Mouse (Mus musculus): ENCODE data around the gene Nccrp1. TPM values are rescaled to one million over a fixed set of nuclear protein-coding genes. Genes with fewer than 3 reads are reported as not detected.

The Nccrp1 gene
- polyA plus RNA-seq, 1 experiment from 2014 or later, result not detected

- no peaks in the 10 kb centered on the region for H3K36me3 ChIP-seq (ENCODE audit: inconsistent target)
- no peak overlapping the region for H3K27ac ChIP-seq
- WGBS (ENCODE audit: missing documents), result 97% methylated on average over 9 of the region's 9 CpGs
- peaks cover 98% of the 10 kb centered on the region; the same call in 1 of the 2 replicates for H3K79me2 ChIP-seq (ENCODE audit: inconsistent target)
- no peak overlapping the region for H3K4me3 ChIP-seq (ENCODE audit: inconsistent target)
These were observed 30.9 kb upstream of the Nccrp1 start for GRCm38 (mm10) chr7:28577826-28578542.

DNA sequence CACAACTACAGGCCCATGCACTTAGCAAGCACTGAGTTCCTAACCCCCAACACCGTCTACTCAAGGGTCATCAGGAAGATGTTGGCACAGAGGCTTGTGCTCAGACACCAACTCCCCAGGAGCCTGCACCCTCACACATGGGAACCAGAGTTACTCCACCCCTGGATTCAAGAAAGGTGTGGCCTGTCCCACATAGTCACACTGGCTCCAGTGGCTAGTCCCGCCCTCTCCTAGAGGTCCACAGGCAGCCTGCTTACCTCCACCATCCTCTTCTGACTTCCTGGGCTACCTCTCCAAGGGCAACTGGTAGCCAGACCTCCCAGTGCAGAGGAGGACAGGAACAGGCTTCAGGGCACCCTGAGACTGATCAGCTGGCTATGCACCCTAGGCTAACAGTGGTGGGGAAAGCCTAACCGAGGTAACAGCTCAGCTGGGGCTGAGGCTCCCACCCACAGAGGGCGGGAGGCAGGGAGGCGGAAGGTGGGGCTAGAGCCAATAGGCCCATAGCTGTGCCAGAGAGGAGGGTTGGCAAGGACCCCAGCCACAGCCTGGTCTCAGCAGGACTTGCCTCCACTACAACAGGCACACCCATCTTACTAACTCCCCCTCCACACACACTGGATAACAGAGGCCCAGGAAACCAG, 29.3 kb upstream of the Nccrp1 start:
- H3K79me2 ChIP-seq (ENCODE audit: inconsistent target), result peaks cover 84% of the 10 kb centered on the region; the same call in 1 of the 2 replicates
- H3K36me3 ChIP-seq (ENCODE audit: inconsistent target), result no peaks in the 10 kb centered on the region
- H3K27ac ChIP-seq, result no peak overlapping the region
- 83% methylated on average over 5 of the region's 5 CpGs for WGBS (ENCODE audit: missing documents)
- H3K4me3 ChIP-seq (ENCODE audit: inconsistent target), result no peak overlapping the region

- no peak overlapping the region for H3K4me3 ChIP-seq (ENCODE audit: inconsistent target)
- H3K79me2 ChIP-seq (ENCODE audit: inconsistent target), result peaks cover 76% of the 10 kb centered on the region; the same call in 1 of the 2 replicates
- no peak overlapping the region for H3K27ac ChIP-seq
- 93% methylated on average over 11 of the region's 11 CpGs for WGBS (ENCODE audit: missing documents)
- H3K36me3 ChIP-seq (ENCODE audit: inconsistent target), result no peaks in the 10 kb centered on the region
These were observed 28.5 kb upstream of the Nccrp1 start for GRCm38 (mm10) chr7:28575597-28575996.

DNA sequence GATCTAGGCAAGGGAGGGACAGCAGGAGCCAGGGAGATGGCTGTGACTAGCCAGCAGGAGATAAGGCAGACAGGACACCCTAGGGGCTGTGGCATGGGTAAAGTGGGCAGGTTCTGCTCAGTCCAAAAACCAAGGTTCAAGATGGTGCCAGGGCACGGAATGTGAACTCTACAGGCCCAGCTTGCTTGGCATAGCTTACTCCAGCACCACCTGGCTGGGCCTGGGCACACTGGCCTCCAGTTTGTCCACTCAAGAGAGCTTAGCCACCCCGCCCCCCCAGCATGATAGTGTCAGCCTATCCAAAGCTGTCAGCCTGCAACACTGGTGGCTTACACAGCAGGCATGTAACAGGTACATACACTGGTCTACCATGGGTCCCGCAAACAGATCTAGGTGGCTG, 26.2 kb upstream of the Nccrp1 start:
- WGBS (ENCODE audit: missing documents), result 94% methylated on average over 3 of the region's 3 CpGs
- H3K27ac ChIP-seq, result no peak overlapping the region
- no peaks in the 10 kb centered on the region for H3K36me3 ChIP-seq (ENCODE audit: inconsistent target)
- no peak overlapping the region for H3K4me3 ChIP-seq (ENCODE audit: inconsistent target)
- H3K79me2 ChIP-seq (ENCODE audit: inconsistent target), result peaks cover 53% of the 10 kb centered on the region; the same call in 1 of the 2 replicates

DNA sequence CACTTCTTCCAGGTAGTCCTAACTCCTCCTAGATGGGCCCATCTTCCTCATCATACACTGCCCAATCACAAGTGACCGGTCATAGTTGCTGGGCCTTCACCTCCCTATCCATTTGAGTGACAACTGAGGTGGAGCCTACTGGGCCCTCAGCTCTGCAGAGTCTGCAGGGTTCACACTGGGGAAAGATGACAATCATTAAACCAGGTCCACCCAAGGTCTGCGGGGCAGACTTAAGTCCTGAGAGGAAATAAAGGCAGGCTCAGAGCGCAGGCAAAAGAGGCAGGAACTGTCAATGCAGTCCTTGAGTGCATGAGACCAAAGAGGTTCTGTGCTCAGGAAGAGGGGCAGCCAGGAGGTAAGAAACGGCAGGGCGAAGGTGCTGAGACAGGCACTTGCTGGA, 25.6 kb upstream of the Nccrp1 start:
- H3K27ac ChIP-seq, result no peak overlapping the region
- WGBS (ENCODE audit: missing documents), result 97% methylated on average over 5 of the region's 5 CpGs

DNA sequence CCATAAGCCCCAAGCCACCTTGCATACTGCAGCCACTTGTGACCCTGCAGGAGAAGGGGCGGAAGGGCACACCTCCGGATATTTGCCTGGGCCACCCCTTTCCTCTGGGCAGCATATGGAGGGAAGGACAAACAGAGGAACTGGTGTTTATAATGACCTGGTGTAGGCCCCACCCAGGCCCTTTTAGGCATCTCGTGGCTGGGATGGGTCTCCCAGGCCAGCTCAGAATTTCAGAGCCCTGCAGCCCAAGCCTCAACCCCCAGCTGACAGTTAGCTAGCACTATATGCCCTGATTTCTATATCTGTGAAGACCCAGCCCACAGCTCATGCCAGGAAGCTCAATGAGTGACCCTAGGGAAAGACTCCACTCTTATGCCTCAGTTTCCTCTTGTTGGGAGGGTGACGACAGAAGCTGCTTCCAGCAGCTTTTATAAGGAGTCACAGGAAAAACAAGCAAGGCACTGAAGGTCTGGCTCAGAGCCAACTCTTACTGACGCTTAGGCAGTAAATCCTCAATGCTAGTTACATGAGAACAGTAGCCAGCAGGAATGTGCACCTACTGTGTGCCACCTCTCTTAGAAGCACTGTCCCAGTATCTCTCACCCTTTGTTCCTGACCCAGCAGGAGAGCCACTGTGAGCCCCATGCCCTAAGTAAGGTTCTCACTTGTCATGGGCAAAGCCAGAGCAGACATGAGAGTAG, 24.1 kb upstream of the Nccrp1 start:
- peaks cover 31% of the 10 kb centered on the region; the same call in 1 of the 2 replicates for H3K79me2 ChIP-seq (ENCODE audit: inconsistent target)
- H3K27ac ChIP-seq, result no peak overlapping the region
- H3K36me3 ChIP-seq (ENCODE audit: inconsistent target), result peaks cover 17% of the 10 kb centered on the region; the same call in 1 of the 2 replicates
- 55% methylated on average over 5 of the region's 5 CpGs for WGBS (ENCODE audit: missing documents)
- H3K4me3 ChIP-seq (ENCODE audit: inconsistent target), result no peak overlapping the region

More for the DNA sequence above, 25.6 kb upstream of the Nccrp1 start:
- H3K36me3 ChIP-seq (ENCODE audit: inconsistent target), result 0 out of 2 replicates have a peak, but pooled peaks cover 1% of the 10 kb centered on the region
- H3K4me3 ChIP-seq (ENCODE audit: inconsistent target), result no peak overlapping the region
- peaks cover 47% of the 10 kb centered on the region; the same call in 1 of the 2 replicates for H3K79me2 ChIP-seq (ENCODE audit: inconsistent target)

GRCm38 (mm10) chr7:28570291-28570981, 23.4 kb upstream of the Nccrp1 start:
- 88% methylated on average over 11 of the region's 12 CpGs for WGBS (ENCODE audit: missing documents)
- Histone ChIP-seq H3K27ac (no peak overlapping the region), H3K36me3 (ENCODE audit: inconsistent target) (peaks cover 23% of the 10 kb centered on the region; the same call in 1 of the 2 replicates), H3K79me2 (ENCODE audit: inconsistent target) (peaks cover 25% of the 10 kb centered on the region; the same call in 1 of the 2 replicates), H3K4me3 (ENCODE audit: inconsistent target) (no peak overlapping the region)

GRCm38 (mm10) chr7:28568253-28568652, 21.2 kb upstream of the Nccrp1 start:
- H3K36me3 ChIP-seq (ENCODE audit: inconsistent target), result peaks cover 32% of the 10 kb centered on the region; the same call in 1 of the 2 replicates

GRCm38 (mm10) chr7:28567539-28567938, 20.5 kb upstream of the Nccrp1 start:
- Histone ChIP-seq H3K79me2 (ENCODE audit: inconsistent target) (no peaks in the 10 kb centered on the region; the same call in 1 of the 2 replicates), H3K27ac (no peak overlapping the region), H3K4me3 (ENCODE audit: inconsistent target) (no peak overlapping the region), H3K36me3 (ENCODE audit: inconsistent target) (peaks cover 39% of the 10 kb centered on the region; the same call in 1 of the 2 replicates)
- 75% methylated on average over 4 of the region's 4 CpGs for WGBS (ENCODE audit: missing documents)

More at GRCm38 (mm10) chr7:28568253-28568652, 21.2 kb upstream of the Nccrp1 start:
- peaks cover 4% of the 10 kb centered on the region; the same call in 1 of the 2 replicates for H3K79me2 ChIP-seq (ENCODE audit: inconsistent target)
- H3K4me3 ChIP-seq (ENCODE audit: inconsistent target), result no peak overlapping the region
- no peak overlapping the region for H3K27ac ChIP-seq

DNA sequence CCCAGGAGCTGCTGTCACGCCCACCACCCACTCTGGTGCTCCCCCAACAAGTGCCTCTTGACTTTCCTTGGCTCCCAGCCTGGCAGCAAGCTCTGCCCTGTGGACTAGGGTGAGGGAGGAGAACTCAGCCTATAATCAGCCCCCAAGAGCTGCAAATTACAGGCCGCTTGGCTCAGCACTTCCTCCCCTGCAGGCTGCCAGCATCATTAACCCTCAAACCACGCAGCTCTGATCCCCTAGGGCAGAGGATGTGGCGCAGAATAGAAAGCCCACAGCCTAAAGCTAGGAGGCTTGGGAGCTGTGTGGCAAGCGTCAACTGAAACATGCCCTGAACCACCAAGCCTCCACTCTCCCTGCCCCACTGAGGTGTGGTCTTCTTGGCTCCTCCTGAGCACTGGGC, 18.4 kb upstream of the Nccrp1 start:
- WGBS (ENCODE audit: missing documents), result 68% methylated on average over 5 of the region's 5 CpGs
- Histone ChIP-seq H3K79me2 (ENCODE audit: inconsistent target) (no peaks in the 10 kb centered on the region), H3K36me3 (ENCODE audit: inconsistent target) (peaks cover 48% of the 10 kb centered on the region; the same call in 1 of the 2 replicates), H3K27ac (no peak overlapping the region), H3K4me3 (ENCODE audit: inconsistent target) (no peak overlapping the region)

GRCm38 (mm10) chr7:28562951-28563350, 15.9 kb upstream of the Nccrp1 start:
- Histone ChIP-seq H3K4me3 (ENCODE audit: inconsistent target) (no peak overlapping the region), H3K36me3 (ENCODE audit: inconsistent target) (peaks cover 57% of the 10 kb centered on the region; the same call in 1 of the 2 replicates), H3K79me2 (ENCODE audit: inconsistent target) (no peaks in the 10 kb centered on the region), H3K27ac (no peak overlapping the region)
- 95% methylated on average over 13 of the region's 13 CpGs for WGBS (ENCODE audit: missing documents)

DNA sequence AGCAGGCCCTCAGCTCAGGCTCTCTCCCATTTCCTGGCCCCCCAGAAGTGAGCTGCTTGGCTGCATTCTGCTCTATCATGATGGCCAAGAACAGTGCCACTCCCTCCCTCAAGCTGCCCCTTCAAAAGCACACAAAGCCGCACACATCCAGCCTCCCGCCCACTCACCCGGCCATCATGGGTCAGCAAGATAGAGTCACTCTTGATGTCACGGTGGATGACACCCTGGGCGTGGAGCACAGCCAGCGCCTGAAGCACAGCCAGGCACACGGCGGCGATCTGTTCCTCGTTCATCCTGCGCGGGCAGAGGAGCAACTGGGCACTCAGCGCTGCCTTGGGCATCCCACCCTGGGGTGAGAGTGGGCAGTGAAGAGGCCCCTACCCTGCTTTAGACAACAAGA, 15.3 kb upstream of the Nccrp1 start:
- Histone ChIP-seq H3K36me3 (ENCODE audit: inconsistent target) (peaks cover 52% of the 10 kb centered on the region; the same call in 1 of the 2 replicates), H3K4me3 (ENCODE audit: inconsistent target) (no peak overlapping the region), H3K79me2 (ENCODE audit: inconsistent target) (no peaks in the 10 kb centered on the region), H3K27ac (no peak overlapping the region)
- 93% methylated on average over 13 of the region's 13 CpGs for WGBS (ENCODE audit: missing documents)

GRCm38 (mm10) chr7:28561967-28562366, 14.9 kb upstream of the Nccrp1 start:
- H3K36me3 ChIP-seq (ENCODE audit: inconsistent target), result peaks cover 48% of the 10 kb centered on the region; the same call in 1 of the 2 replicates
- H3K4me3 ChIP-seq (ENCODE audit: inconsistent target), result no peak overlapping the region
- H3K79me2 ChIP-seq (ENCODE audit: inconsistent target), result no peaks in the 10 kb centered on the region
- no peak overlapping the region for H3K27ac ChIP-seq
- WGBS (ENCODE audit: missing documents), result 98% methylated on average over 11 of the region's 11 CpGs

- H3K36me3 ChIP-seq (ENCODE audit: inconsistent target), result peaks cover 37% of the 10 kb centered on the region; the same call in 1 of the 2 replicates
- WGBS (ENCODE audit: missing documents), result 92% methylated on average over 10 of the region's 10 CpGs
- H3K79me2 ChIP-seq (ENCODE audit: inconsistent target), result no peaks in the 10 kb centered on the region
- no peak overlapping the region for H3K4me3 ChIP-seq (ENCODE audit: inconsistent target)
- no peak overlapping the region for H3K27ac ChIP-seq
These were observed 13.8 kb upstream of the Nccrp1 start for GRCm38 (mm10) chr7:28560856-28561255.

Measured in macrophage (primary cell).